Mouse (Mus musculus) cerebellum, postnatal 10 days (tissue): ENCODE results near the gene Ccdc170.
"Not testable (repeated sequence)": the region's sequence is repeated elsewhere in the genome, so short reads cannot be mapped to it uniquely, and the experiment has no call there.

Source experiments
- DNase-seq, 2 experiments: peaks; one replicate each; pipeline ENCODE4 v3.0.0; 2021; ENCODE audit warnings: mixed read lengths in 2 of 2

The Ccdc170 gene

DNA sequence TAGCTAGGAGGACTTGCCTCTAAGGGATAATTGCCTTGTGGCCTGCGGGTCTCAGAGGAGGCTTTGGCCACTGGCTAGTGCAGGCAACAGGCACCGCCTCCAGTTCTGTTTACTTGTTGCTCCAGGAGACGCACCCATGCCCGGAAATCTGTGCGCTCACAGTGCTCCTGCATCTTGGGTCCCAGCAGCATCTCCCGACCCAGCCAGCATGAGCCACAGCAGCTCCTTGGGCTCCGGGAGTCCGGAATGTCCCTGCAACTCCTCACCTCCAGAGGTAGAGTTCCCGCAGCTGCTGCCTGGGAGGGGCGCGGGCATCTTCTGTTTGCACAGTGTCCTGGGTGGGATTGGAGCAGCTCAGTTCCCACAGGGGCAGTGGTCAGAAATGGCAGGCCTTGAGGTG is at the start of gene Ccdc170:
TSS of gene Ccdc170 (plus strand) at position 148 of the 400 bp plus-strand sequence.
- DNase-seq, result no peak

- DNase-seq, result peak in 1 of 2 experiments; percentile 29
These were observed 49.1 kb upstream of the Ccdc170 start for GRCm38 (mm10) chr10:4432996-4433755.

DNA sequence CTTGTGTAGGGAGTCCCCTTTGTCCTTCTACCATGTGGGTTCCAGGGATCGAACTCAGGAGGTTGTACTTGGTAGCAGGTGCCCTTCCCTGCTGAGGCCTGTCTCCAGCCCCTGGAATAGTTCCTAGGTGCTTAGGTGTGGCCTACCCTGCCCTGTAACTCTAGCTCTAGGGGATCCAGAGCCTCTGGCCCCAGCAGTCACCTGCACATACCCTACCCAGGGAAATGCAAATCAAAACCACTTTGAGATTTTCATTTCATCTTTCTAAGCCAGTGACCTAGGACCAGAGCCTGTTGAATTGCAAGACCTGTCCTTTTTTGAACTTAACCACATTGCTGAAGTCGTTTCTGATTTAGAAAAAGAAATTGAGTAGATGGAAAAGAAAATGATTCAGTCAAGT is 48.4 kb upstream of the Ccdc170 start:
- DNase-seq, result not testable (repeated sequence)

- no peak for DNase-seq
These were observed 46.9 kb upstream of the Ccdc170 start for GRCm38 (mm10) chr10:4435416-4435815.

DNA sequence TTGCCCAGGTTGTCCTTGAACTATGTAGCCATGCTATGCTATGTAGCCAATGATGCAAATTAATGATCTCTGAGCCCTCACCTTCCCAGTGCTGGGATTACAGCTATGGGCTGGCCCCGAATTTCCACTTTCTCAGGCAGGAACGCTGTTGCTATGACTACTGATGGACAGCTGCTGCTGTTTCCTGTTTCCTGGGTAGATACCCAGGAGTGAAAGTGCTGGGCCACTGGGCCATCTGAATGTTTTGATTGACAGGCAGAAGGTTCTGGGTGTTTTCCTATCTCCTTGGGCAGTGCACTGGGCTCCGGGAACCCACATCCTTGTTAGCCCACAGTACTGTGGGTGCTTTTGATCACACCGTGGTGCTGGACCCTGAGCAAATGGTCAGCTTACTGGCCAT is 25.9 kb upstream of the Ccdc170 start:
- no peak for DNase-seq

- no peak for DNase-seq
These were observed 22.1 kb upstream of the Ccdc170 start for GRCm38 (mm10) chr10:4460201-4460600.

DNA sequence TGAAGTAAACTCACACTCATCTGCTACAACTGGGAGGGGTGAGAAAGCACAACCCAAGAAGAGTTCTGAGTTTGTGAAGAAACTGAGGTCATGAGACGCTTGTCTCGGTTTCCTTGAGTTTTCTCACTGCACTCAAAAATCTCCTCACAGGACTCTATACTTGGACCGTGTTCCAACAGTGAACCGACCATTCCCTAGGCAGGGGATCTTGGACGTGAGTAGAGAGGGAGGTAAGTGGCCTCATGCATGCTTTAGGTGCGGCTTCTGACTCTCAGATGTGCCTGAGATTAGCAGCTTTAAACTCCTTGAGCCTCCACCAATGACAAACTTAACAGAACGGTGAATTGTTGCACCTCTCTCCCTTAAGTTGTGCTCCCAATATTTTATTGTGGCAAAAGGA is 16.5 kb upstream of the Ccdc170 start:
- no peak for DNase-seq

DNA sequence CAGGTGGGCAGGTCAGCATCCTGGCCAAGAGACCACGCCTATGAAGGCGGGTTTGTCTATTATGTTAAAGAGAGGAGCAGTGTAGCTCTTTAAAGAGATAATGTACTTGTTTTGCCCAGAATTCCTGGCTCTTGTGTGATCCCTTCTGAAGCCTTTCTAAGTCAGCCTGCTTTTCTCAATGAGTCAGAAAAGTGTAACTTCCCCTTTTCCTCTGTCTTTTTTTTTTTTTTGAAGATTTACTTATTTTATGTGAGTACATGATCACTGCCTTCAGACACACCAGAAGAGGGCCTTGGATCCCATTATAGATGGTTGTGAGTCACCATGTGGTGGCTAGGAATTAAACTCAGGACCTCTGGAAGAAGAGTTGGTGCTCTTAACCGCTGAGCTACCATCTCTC is 12.9 kb upstream of the Ccdc170 start:
- DNase-seq, result no peak

DNA sequence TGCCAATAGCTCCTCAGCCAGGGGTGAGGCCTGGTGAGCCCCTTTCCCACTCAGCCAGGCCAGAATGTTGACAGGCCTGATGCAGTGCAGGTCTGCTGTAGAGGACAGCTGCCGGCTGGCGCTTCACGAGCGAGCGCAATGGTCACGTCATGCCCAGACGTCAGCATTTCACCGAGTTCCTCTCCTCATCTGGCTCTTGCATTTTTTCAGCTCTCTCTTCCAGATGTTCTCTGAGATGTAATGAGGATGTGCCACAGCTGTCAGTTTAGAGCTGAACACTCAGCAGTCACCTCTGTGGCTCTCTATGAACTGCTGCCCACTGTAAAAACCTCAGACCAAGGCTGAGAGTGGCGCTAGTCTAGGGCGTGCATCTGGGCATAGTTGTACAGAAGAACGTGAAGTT is 8.7 kb upstream of the Ccdc170 start:
- DNase-seq, result no peak

GRCm38 (mm10) chr10:4475431-4475830 is 6.9 kb upstream of the Ccdc170 start:
- no peak for DNase-seq

DNA sequence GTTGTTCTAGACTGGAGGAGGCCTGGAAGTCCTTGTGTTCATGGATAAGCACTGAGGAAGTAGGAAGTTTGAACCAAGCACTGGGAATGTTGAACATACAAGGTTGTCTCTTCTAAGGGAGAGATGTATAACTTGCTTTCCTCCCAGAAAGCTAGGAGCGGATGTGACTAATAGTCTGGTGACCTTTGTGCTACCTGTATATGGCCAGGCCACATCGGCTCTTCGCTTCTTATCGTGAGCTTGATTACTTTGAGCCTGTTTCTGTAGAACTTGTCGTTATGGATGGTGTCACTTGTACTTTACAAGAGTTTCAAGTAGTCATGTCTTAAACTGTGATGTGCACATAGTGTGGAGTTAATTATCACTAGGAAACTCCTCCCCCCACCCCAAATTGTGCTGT is 5.7 kb upstream of the Ccdc170 start:
- no peak for DNase-seq

GRCm38 (mm10) chr10:4480929-4481328 is 1.4 kb upstream of the Ccdc170 start:
- no peak for DNase-seq

DNA sequence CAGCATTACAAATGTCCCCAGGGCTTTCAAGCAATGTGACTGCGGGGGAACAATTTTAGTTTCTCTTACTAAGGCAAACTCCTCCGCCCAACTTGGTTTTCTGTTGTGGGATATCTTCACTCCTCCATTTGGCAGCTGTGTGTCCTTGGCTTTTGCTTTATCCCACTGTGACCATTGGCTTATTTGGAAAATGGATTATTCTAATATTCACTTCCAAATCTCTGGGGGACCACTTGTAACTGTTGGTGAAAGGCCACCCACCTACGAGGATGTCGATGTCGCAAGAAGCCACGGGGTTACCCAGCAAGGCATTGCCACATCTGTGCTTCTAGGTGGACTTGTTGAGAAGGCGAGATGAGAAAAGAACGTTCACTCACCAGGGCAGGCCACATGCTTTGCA is 607 bp upstream of the Ccdc170 start:
- no peak for DNase-seq

- DNase-seq, result no peak
These were observed 1.5 kb downstream of the Ccdc170 start for GRCm38 (mm10) chr10:4483848-4484247.

- no peak for DNase-seq
These were observed 2.7 kb downstream of the Ccdc170 start for GRCm38 (mm10) chr10:4484986-4485385.

DNA sequence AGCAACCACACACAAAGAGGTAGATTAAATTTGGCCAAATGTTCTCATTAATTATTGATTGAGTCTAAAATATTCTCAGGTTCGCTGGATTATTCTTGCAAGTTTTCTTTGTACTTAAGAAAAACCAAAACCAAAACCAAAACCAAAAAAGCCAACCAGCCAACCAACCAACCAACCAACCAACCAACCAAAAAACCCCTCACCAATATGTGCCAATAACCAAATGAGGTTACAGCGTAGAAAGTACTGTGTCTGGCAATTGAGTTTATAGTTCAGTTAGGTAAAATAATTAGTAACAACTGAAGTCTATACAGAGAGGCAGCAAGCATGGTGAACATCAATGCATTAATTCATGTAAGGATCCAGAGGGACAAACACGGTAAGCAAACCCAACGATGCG is 7.6 kb downstream of the Ccdc170 start:
- no peak for DNase-seq

DNA sequence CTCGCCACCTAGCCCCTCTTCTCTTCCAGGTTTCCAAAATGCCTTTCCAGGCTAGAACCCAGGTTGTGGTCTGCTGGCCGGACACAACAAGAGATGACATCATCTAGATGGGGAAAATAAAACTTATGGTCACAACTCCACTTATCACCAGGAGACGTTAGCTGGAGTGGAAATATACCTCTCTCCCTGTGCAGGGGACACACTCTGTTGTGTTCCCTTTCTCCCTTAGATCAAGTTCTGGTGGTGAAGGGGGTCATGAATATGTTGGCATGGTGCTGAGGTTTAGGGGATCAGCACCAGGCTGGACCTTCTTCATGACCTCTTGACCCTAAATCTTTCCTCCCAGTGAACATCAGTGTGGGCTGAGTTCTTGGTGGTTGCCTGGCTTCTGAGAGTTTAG is 9.0 kb downstream of the Ccdc170 start:
- no peak for DNase-seq

DNA sequence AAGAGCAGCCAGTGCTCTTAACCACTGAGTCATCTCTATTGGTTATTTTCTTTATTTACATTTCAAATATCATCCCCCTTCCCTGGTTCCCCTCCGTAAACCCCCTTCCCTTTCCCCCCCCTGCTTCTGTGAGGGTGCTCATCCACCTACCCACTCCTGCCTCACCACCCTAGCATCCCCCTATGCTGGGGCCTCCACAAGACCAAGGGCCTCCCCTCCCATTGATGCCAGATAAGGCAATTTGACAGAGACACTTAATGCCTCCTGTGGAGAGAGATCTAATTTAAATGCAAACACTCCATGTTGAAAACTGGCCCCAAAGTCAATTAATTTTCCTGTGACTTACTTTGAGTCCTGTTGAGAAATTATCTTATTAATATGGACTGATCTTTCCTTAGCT is 9.7 kb downstream of the Ccdc170 start:
- no peak for DNase-seq

DNA sequence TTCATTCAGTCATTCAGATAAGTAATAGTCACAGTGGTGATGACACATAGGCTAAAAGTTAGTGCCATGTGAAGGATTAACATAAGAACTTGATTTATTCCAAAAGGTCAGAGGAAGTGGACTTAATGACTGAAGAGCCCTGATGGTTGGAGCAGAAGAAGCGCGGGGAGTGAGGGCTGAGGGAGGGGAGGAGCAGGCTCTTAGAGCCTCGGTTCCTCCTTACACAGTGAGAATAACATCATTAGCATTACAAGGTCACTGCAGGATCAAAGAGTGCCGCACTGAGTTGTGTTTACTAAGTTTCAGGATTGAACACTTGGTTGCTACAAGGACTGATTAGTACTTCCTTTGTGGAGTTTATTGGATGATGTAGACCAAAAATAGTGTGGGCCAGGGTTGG is 10.6 kb downstream of the Ccdc170 start:
- DNase-seq, result no peak

GRCm38 (mm10) chr10:4503251-4503650 is 20.9 kb downstream of the Ccdc170 start:
- DNase-seq, result no peak

GRCm38 (mm10) chr10:4512725-4513124 is 30.4 kb downstream of the Ccdc170 start:
- no peak for DNase-seq

DNA sequence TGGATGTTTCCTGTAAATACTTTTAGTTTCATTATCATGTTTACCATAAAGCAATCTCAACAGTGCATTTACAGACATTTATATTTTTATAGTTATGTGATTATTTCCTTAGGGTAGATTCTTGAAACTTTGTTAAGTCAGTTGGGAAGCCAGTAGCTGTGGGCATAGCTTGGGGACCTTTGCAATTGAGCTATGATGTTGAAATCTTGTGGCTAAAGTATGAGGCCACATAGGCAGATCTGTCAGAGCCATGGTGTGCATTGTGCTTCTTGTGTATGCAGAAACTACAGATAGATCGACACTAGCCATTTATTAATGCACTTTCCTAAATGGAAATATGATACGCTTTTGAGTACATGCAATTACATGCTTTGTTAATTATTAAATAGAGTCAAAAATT is 35.3 kb downstream of the Ccdc170 start:
- DNase-seq, result no peak

GRCm38 (mm10) chr10:4519645-4520044 is 37.3 kb downstream of the Ccdc170 start:
- DNase-seq, result no peak

GRCm38 (mm10) chr10:4520394-4521102 is 38.2 kb downstream of the Ccdc170 start:
- DNase-seq, result peak; percentile 16 to 26

GRCm38 (mm10) chr10:4522116-4522515 is 39.8 kb downstream of the Ccdc170 start:
- no peak for DNase-seq
